Mouse (Mus musculus) stomach, embryonic 16.5 days (tissue): ENCODE measurements around the gene Gbp7. TPM values are rescaled to one million over a fixed set of nuclear protein-coding genes. Genes with fewer than 3 reads are reported as not detected.
A peak's percentile ranks its signal among the peaks of the same experiment; 100 is the strongest.
"Not testable (repeated sequence)": the region's sequence is repeated elsewhere in the genome, so short reads cannot be mapped to it uniquely, and the experiment has no call there.

Source experiments
- ATAC-seq: fragments of 200-750 bp; cut with Nextera tagmentation; 2 replicates; pipeline ENCODE4 v1.8.0; 2017; ENCODE audit warnings: moderate number of reproducible peaks, moderate TSS enrichment; ENCODE audit not compliant: insufficient read depth, low FRiP score
- H3K27ac ChIP-seq: fragments of 300-500 bp; sonication (generic); 2 replicates; pipeline ENCODE4 v1.5.1; 2014; ENCODE audit warnings: low read length
- H3K27me3 ChIP-seq: fragments of 300-500 bp; sonication (generic); 2 replicates; pipeline ENCODE4 v1.6.1; 2014; ENCODE audit warnings: low read length, control low read depth, mixed read lengths; ENCODE audit not compliant: control insufficient read depth, insufficient read depth
- H3K36me3 ChIP-seq: fragments of 300-500 bp; sonication (generic); 2 replicates; pipeline ENCODE4 v1.6.1; 2014; ENCODE audit warnings: low read length; ENCODE audit not compliant: control insufficient read depth, insufficient read depth
- H3K4me1 ChIP-seq: fragments of 300-500 bp; sonication (generic); 2 replicates; pipeline ENCODE4 v1.6.1; 2014; ENCODE audit warnings: low read length, control low read depth, mixed read lengths; ENCODE audit not compliant: control insufficient read depth, insufficient read depth
- H3K4me2 ChIP-seq: fragments of 300-500 bp; sonication (generic); 2 replicates; pipeline ENCODE4 v1.6.1; 2014; ENCODE audit warnings: low read depth, low read length, mixed read lengths
- H3K4me3 ChIP-seq: fragments of 300-500 bp; sonication (generic); replicated peaks from 2 replicates; pipeline ENCODE4 v1.5.1; 2014; ENCODE audit warnings: mild to moderate bottlenecking, low read length
- H3K9ac ChIP-seq: fragments of 300-500 bp; sonication (generic); 2 replicates; pipeline ENCODE4 v1.6.1; 2014; ENCODE audit warnings: low read length
- H3K9me3 ChIP-seq: fragments of 300-500 bp; sonication (generic); replicated peaks from 2 replicates; pipeline ENCODE4 v1.6.1; 2016; ENCODE audit warnings: low read length, control low read depth; ENCODE audit not compliant: control insufficient read depth
- WGBS: fragments of 180-500 bp; shearing (Covaris S2); extraction: QIAGEN DNeasy Blood & Tissue Kit; methylation state at CpG from one replicate; pipeline ENCODE4 v1.1.7; 2014; 5-methylcytosine and 5-hydroxymethylcytosine counted together
- polyA plus RNA-seq: library from polyadenylated mRNA; unstranded; fragments of >200 nt; fragmentation: Nextera tagmentation; extraction: Ambion mirVana; gene quantifications from 2 replicates; pipeline ENCODE4 v1.2.1, GENCODE M21; 2015

The Gbp7 gene
- polyA plus RNA-seq, 1 experiment from 2014 or later: 5.0 TPM

- no peaks in the 10 kb centered on the region for H3K36me3 ChIP-seq
- no peak overlapping the region for H3K4me3 ChIP-seq
- H3K27ac ChIP-seq: no peak overlapping the region
- no peaks in the 10 kb centered on the region for H3K9me3 ChIP-seq
- H3K4me1 ChIP-seq: 0 out of 2 replicates have a peak, but pooled peaks cover 4% of the 10 kb centered on the region
- no peaks in the 10 kb centered on the region for H3K27me3 ChIP-seq
- no peak overlapping the region for H3K9ac ChIP-seq
- H3K4me2 ChIP-seq: no peak overlapping the region
- no peak for ATAC-seq
- WGBS: 87% methylated on average over 11 of the region's 11 CpGs
Observed at GRCm38 (mm10) chr3:142555623-142556022, 25.5 kb downstream of the Gbp7 start.

GRCm38 (mm10) chr3:142559632-142560228, 29.6 kb downstream of the Gbp7 start, which contains the start of gene Gbp3:
Gbp3 (plus strand) TSS chr3:142560026.
- Histone ChIP-seq H3K9ac (peak within 1 kb of the TSS; percentile 24; the same call in 1 of the 2 replicates), H3K9me3 (no peaks in the 10 kb centered on the region), H3K27ac (peak within 1 kb of the TSS; percentile 25; the same call in 1 of the 2 replicates), H3K27me3 (no peaks in the 10 kb centered on the region), H3K4me3 (peak within 1 kb of the TSS; percentile 39), H3K4me1 (0 out of 2 replicates have a peak, but pooled peaks cover 4% of the 10 kb centered on the region), H3K36me3 (no peaks in the 10 kb centered on the region), H3K4me2 (peak within 1 kb of the TSS; percentile 41)
- no peak for ATAC-seq
- 27% methylated on average over 3 of the region's 3 CpGs for WGBS

- peak; percentile 72; the same call in 1 of the 2 replicates for ATAC-seq
- Histone ChIP-seq H3K27ac (peak overlapping the region; percentile 25; the same call in 1 of the 2 replicates), H3K9me3 (no peaks in the 10 kb centered on the region), H3K27me3 (no peaks in the 10 kb centered on the region), H3K4me1 (0 out of 2 replicates have a peak, but pooled peaks cover 4% of the 10 kb centered on the region), H3K9ac (peak overlapping the region; percentile 24; the same call in 1 of the 2 replicates), H3K4me2 (peak overlapping the region; percentile 41), H3K36me3 (no peaks in the 10 kb centered on the region), H3K4me3 (peak overlapping the region; percentile 39)
- 13% methylated on average over 12 of the region's 12 CpGs for WGBS
Observed at GRCm38 (mm10) chr3:142560296-142560948, 30.3 kb downstream of the Gbp7 start.

GRCm38 (mm10) chr3:142561045-142561646, 31.0 kb downstream of the Gbp7 start:
- Histone ChIP-seq H3K27me3 (no peaks in the 10 kb centered on the region), H3K4me1 (0 out of 2 replicates have a peak, but pooled peaks cover 4% of the 10 kb centered on the region), H3K36me3 (no peaks in the 10 kb centered on the region), H3K4me3 (no peak overlapping the region), H3K27ac (no peak overlapping the region), H3K9ac (no peak overlapping the region), H3K9me3 (no peaks in the 10 kb centered on the region), H3K4me2 (0 out of 2 replicates have a peak overlapping the region, but pooled peaks have one; percentile 41)
- 82% methylated on average over 14 of the region's 14 CpGs for WGBS
- no peak for ATAC-seq

- Histone ChIP-seq H3K9me3 (no peaks in the 10 kb centered on the region), H3K4me1 (0 out of 2 replicates have a peak, but pooled peaks cover 4% of the 10 kb centered on the region), H3K4me2 (no peak overlapping the region), H3K27me3 (no peaks in the 10 kb centered on the region), H3K4me3 (no peak overlapping the region), H3K9ac (no peak overlapping the region), H3K27ac (no peak overlapping the region), H3K36me3 (no peaks in the 10 kb centered on the region)
- 75% methylated on average over 7 of the region's 7 CpGs for WGBS
- ATAC-seq: no peak
Observed at GRCm38 (mm10) chr3:142561666-142562065, 31.5 kb downstream of the Gbp7 start.

- not testable (repeated sequence) for H3K9me3 ChIP-seq, H3K36me3 ChIP-seq, H3K27ac ChIP-seq, H3K9ac ChIP-seq, ATAC-seq, H3K4me1 ChIP-seq, H3K27me3 ChIP-seq, H3K4me2 ChIP-seq, H3K4me3 ChIP-seq
- WGBS: 66% methylated on average over 5 of the region's 5 CpGs
Observed at GRCm38 (mm10) chr3:142567490-142567889, 37.3 kb downstream of the Gbp7 start.

GRCm38 (mm10) chr3:142570738-142571137, 40.6 kb downstream of the Gbp7 start:
- Histone ChIP-seq H3K4me3 (no peak overlapping the region), H3K27me3 (no peaks in the 10 kb centered on the region), H3K4me1 (no peaks in the 10 kb centered on the region), H3K4me2 (no peak overlapping the region), H3K27ac (no peak overlapping the region), H3K36me3 (no peaks in the 10 kb centered on the region), H3K9ac (no peak overlapping the region), H3K9me3 (no peaks in the 10 kb centered on the region)
- ATAC-seq: no peak
- WGBS: 95% methylated on average over 4 of the region's 4 CpGs

GRCm38 (mm10) chr3:142577108-142577507, 47.0 kb downstream of the Gbp7 start:
- no peaks in the 10 kb centered on the region for H3K27me3 ChIP-seq
- 77% methylated on average over 3 of the region's 3 CpGs for WGBS
- H3K4me3 ChIP-seq: no peak overlapping the region
- H3K36me3 ChIP-seq: no peaks in the 10 kb centered on the region
- no peak overlapping the region for H3K4me2 ChIP-seq
- no peak overlapping the region for H3K27ac ChIP-seq
- ATAC-seq: no peak
- no peaks in the 10 kb centered on the region for H3K9me3 ChIP-seq
- H3K9ac ChIP-seq: no peak overlapping the region
- H3K4me1 ChIP-seq: no peaks in the 10 kb centered on the region

GRCm38 (mm10) chr3:142578342-142578741, 48.2 kb downstream of the Gbp7 start:
- no peak for ATAC-seq
- H3K9ac ChIP-seq: no peak overlapping the region
- H3K4me2 ChIP-seq: no peak overlapping the region
- H3K27me3 ChIP-seq: no peaks in the 10 kb centered on the region
- no peak overlapping the region for H3K27ac ChIP-seq
- no peak overlapping the region for H3K4me3 ChIP-seq
- H3K9me3 ChIP-seq: no peaks in the 10 kb centered on the region
- no peaks in the 10 kb centered on the region for H3K36me3 ChIP-seq
- WGBS: 85% methylated on average over 4 of the region's 4 CpGs
- H3K4me1 ChIP-seq: no peaks in the 10 kb centered on the region
